In genomic region chr12:69653973-69654372, GRCm38 (mm10) we compare ENCODE assay signal across 8 mouse cellular contexts. TPM values are rescaled to one million over a fixed set of nuclear protein-coding genes. Genes with fewer than 3 reads are reported as not detected.
DNase-seq lines count a peak whose midpoint lies in the region; ATAC-seq and TF ChIP-seq lines count a peak whose summit lies in the region.
"Not testable (repeated sequence)": the region's sequence is repeated elsewhere in the genome, so short reads cannot be mapped to it uniquely, and the experiment has no call there.

No protein-coding gene starts in this region.

- TF ChIP-seq POLR2A in CH12.LX (IDR thresholded peaks at IDR 0.05; ENCODE audit: low read depth, low read length): not testable (repeated sequence)

- TF ChIP-seq CTCF in CH12.LX (conservative IDR thresholded peaks at IDR 0.05 in 1 of 2, IDR thresholded peaks at IDR 0.05 in 1 of 2; ENCODE audit: low read depth in 2 of 2, low read length in 2 of 2); lung, embryonic 14.5 days (IDR thresholded peaks at IDR 0.05; ENCODE audit: low read depth): not testable (repeated sequence)

- peaks cover 4 to 22% of the 10 kb centered on the region in 2 experiments for H3K36me3 ChIP-seq in CH12.LX (replicated peaks in 1 of 2; ENCODE audit: control insufficient read depth in 1 of 2, insufficient read depth in 1 of 2, low read length in 1 of 2)
- peaks cover 23% of the 10 kb centered on the region for H3K36me3 ChIP-seq in forebrain, embryonic 13.5 days (ENCODE audit: poor library complexity, severe bottlenecking)
- not testable (repeated sequence) for H3K36me3 ChIP-seq in kidney, embryonic 16.5 days (ENCODE audit: insufficient read depth, low read length); stomach, embryonic 16.5 days (ENCODE audit: control insufficient read depth, insufficient read depth, low read length)
- H3K36me3 ChIP-seq in lung, embryonic 14.5 days (ENCODE audit: insufficient read depth): peaks cover 18% of the 10 kb centered on the region

- H3K9ac ChIP-seq in CH12.LX (ENCODE audit: insufficient read depth, low read depth); forebrain, embryonic 13.5 days; kidney, embryonic 16.5 days (replicated peaks; ENCODE audit: low read length); lung, embryonic 14.5 days; stomach, embryonic 16.5 days (ENCODE audit: low read length): not testable (repeated sequence)

- H3K27ac ChIP-seq in CH12.LX (ENCODE audit: insufficient read depth, low read depth); forebrain, embryonic 13.5 days; kidney, embryonic 16.5 days (ENCODE audit: low read length); lung, embryonic 14.5 days (ENCODE audit: low read depth); stomach, embryonic 16.5 days (ENCODE audit: low read length): not testable (repeated sequence)

- H3K4me2 ChIP-seq in CH12.LX (ENCODE audit: insufficient read depth, low read depth, poor library complexity, severe bottlenecking); forebrain, embryonic 13.5 days; kidney, embryonic 16.5 days (replicated peaks; ENCODE audit: low read depth, low read length); lung, embryonic 14.5 days; stomach, embryonic 16.5 days (ENCODE audit: low read depth, low read length): not testable (repeated sequence)

- H3K4me3 ChIP-seq in CH12.LX (replicated peaks in 1 of 3; ENCODE audit: low read depth in 2 of 3, low read length in 2 of 3, poor library complexity in 1 of 3); forebrain, embryonic 13.5 days; kidney, embryonic 16.5 days (ENCODE audit: low read length); lung, embryonic 14.5 days (ENCODE audit: low read depth, low read length); stomach, embryonic 16.5 days (replicated peaks; ENCODE audit: low read length): not testable (repeated sequence)

- TF ChIP-seq RAD21 in CH12.LX (IDR thresholded peaks at IDR 0.05; ENCODE audit: low read depth, low read length): not testable (repeated sequence)

- peak; percentile 80 for ATAC-seq in forebrain, embryonic 13.5 days
- ATAC-seq in hematopoietic stem cell, adult 5-6 weeks (replicated peaks in 1 of 2; ENCODE audit: insufficient read depth in 1 of 2, low FRiP score in 2 of 2, low TSS enrichment in 1 of 2, low read depth in 1 of 2, poor library complexity in 2 of 2, severe bottlenecking in 2 of 2): peak; percentile 99 to 100
- ATAC-seq in kidney, embryonic 16.5 days (ENCODE audit: low FRiP score, low TSS enrichment): peak; percentile 87
- peak; percentile 86 for ATAC-seq in lung, embryonic 14.5 days (ENCODE audit: insufficient read depth)
- ATAC-seq in monocyte, adult 5-6 weeks (replicated peaks; ENCODE audit: insufficient number of reproducible peaks, low FRiP score, low TSS enrichment, poor library complexity, severe bottlenecking): peak; percentile 100
- peak; percentile 86 for ATAC-seq in stomach, embryonic 16.5 days (ENCODE audit: insufficient read depth, low FRiP score)

- not testable (repeated sequence) for H3K79me2 ChIP-seq in CH12.LX (replicated peaks; ENCODE audit: control insufficient read depth, extremely low read depth, insufficient read depth, poor library complexity, severe bottlenecking)

- not testable (repeated sequence) for H3K4me1 ChIP-seq in CH12.LX (ENCODE audit: control insufficient read depth in 1 of 2, insufficient read depth in 2 of 2); forebrain, embryonic 13.5 days; kidney, embryonic 16.5 days (ENCODE audit: insufficient read depth, low read length); lung, embryonic 14.5 days (ENCODE audit: insufficient read depth); stomach, embryonic 16.5 days (ENCODE audit: control insufficient read depth, insufficient read depth, low read length)

- H3K9me3 ChIP-seq in CH12.LX (replicated peaks; ENCODE audit: low read length); forebrain, embryonic 13.5 days (replicated peaks); kidney, embryonic 16.5 days (ENCODE audit: low read length); lung, embryonic 14.5 days (ENCODE audit: low read depth, low read length); stomach, embryonic 16.5 days (replicated peaks; ENCODE audit: control insufficient read depth, low read length): not testable (repeated sequence)

- in situ Hi-C loops in CH12.LX (cut with MboI; ENCODE audit: low pct_ligation_motif_present, low pct_unique_long_range_greater_than_20kb, low sequenced_read_pairs): not testable (repeated sequence)

- TF ChIP-seq EP300 in CH12.LX (IDR thresholded peaks at IDR 0.05; ENCODE audit: low read length): not testable (repeated sequence)

- not testable (repeated sequence) for H3K27me3 ChIP-seq in CH12.LX (replicated peaks); forebrain, embryonic 13.5 days; kidney, embryonic 16.5 days (ENCODE audit: insufficient read depth, low read length); lung, embryonic 14.5 days (ENCODE audit: insufficient read depth, low read length); stomach, embryonic 16.5 days (ENCODE audit: control insufficient read depth, insufficient read depth, low read length)

- peak; percentile 14 for DNase-seq in CH12.LX (ENCODE audit: extremely low read depth)
- peak; percentile 18 for DNase-seq in embryo, embryonic 10 days (ENCODE audit: low spot score)
- DNase-seq in lung, embryonic 14.5 days: peak; percentile 16

- dilution Hi-C loops in CH12.LX (cut with MboI; ENCODE audit: extremely low pct_ligation_motif_present, extremely low pct_unique_long_range_greater_than_20kb, low sequenced_read_pairs): not testable (repeated sequence)

RNA-seq across cellular contexts. Expression of gene Sos2, which starts 27.7 kb away (rescaled TPM):
- 7.1 and 9.6 TPM in 2 replicates for total RNA-seq in CH12.LX (2012; rRNA removed)
- 9.2 and 10.3 TPM in 2 replicates for total RNA-seq in CH12.LX (2014; rRNA removed)
- polyA plus RNA-seq in CH12.LX (2012; ENCODE audit: insufficient read length, low read depth): 7.2 and 7.9 TPM in 2 replicates
- polyA plus RNA-seq in forebrain, embryonic 13.5 days (2015; fragmentation: Nextera tagmentation; extraction: Ambion mirVana): 9.9 TPM in 2 replicates
- 45.8 and 58.7 TPM in 2 replicates for total RNA-seq in hematopoietic stem cell, adult 5-6 weeks (2017)
- polyA plus RNA-seq in kidney, embryonic 16.5 days (2015; fragmentation: Nextera tagmentation; extraction: Ambion mirVana): 7.1 and 9.3 TPM in 2 replicates
- 11.4 and 13.0 TPM in 2 replicates for polyA plus RNA-seq in lung, embryonic 14.5 days (2014; fragmentation: Nextera tagmentation; extraction: Ambion mirVana)
- 43.3 to 91.0 TPM (median 60.5 TPM) in 3 replicates for total RNA-seq in monocyte, adult 5-6 weeks (2017)
- 8.2 and 11.8 TPM in 2 replicates for polyA plus RNA-seq in stomach, embryonic 16.5 days (2015; fragmentation: Nextera tagmentation; extraction: Ambion mirVana)
